Mouse (Mus musculus) heart, postnatal 0 days (tissue): ENCODE measurements around the gene Shbg. TPM values are rescaled to one million over a fixed set of nuclear protein-coding genes. Genes with fewer than 3 reads are reported as not detected.
"Not testable (repeated sequence)": the region's sequence is repeated elsewhere in the genome, so short reads cannot be mapped to it uniquely, and the experiment has no call there.

Experiments
- ATAC-seq: fragments of 200-750 bp; cut with Nextera tagmentation; 2 replicates; pipeline ENCODE4 v1.8.0; 2017; ENCODE audit warnings: low read depth, moderate number of reproducible peaks, moderate library complexity; ENCODE audit not compliant: insufficient read depth
- DNase-seq: peaks from one replicate; pipeline ENCODE4 v3.0.0-alpha.2; 2016; ENCODE audit warnings: low spot score
- H3K27ac ChIP-seq: fragments of 300-500 bp; sonication (generic); 2 replicates; pipeline ENCODE4 v1.5.1; 2014; ENCODE audit warnings: low read depth, mild to moderate bottlenecking
- H3K27me3 ChIP-seq: fragments of 300-500 bp; sonication (generic); 2 replicates; pipeline ENCODE4 v1.6.1; 2014; ENCODE audit warnings: low read length, mixed read lengths; ENCODE audit not compliant: control insufficient read depth, insufficient read depth
- H3K36me3 ChIP-seq: fragments of 300-500 bp; sonication (generic); replicated peaks from 2 replicates; pipeline ENCODE4 v1.6.1; 2014; ENCODE audit warnings: low read length, mixed read lengths; ENCODE audit not compliant: control insufficient read depth, insufficient read depth
- H3K4me1 ChIP-seq: fragments of 300-500 bp; sonication (generic); 2 replicates; pipeline ENCODE4 v1.6.1; 2014; ENCODE audit warnings: antibody characterized with exemption; ENCODE audit not compliant: control insufficient read depth, insufficient read depth
- H3K4me2 ChIP-seq: fragments of 300-500 bp; sonication (generic); 2 replicates; pipeline ENCODE4 v1.6.1; 2014; ENCODE audit warnings: low read depth, mild to moderate bottlenecking, low read length, moderate library complexity
- H3K4me3 ChIP-seq: fragments of 300-500 bp; sonication (generic); 2 replicates; pipeline ENCODE4 v1.5.1; 2014; ENCODE audit warnings: low read depth, low read length
- H3K9ac ChIP-seq: fragments of 300-500 bp; sonication (generic); replicated peaks from 2 replicates; pipeline ENCODE4 v1.6.1; 2014; ENCODE audit warnings: low read depth, low read length, mixed read lengths
- H3K9me3 ChIP-seq: fragments of 300-500 bp; sonication (generic); replicated peaks from 2 replicates; pipeline ENCODE4 v1.6.1; 2016; ENCODE audit warnings: low read length; ENCODE audit not compliant: control insufficient read depth
- CTCF ChIP-seq: IDR thresholded peaks from 2 replicates; pipeline ENCODE4 v1.5.1; 2016; ENCODE audit warnings: antibody characterized with exemption, control low read depth, low read depth
- EP300 ChIP-seq: IDR thresholded peaks from 2 replicates; pipeline ENCODE4 v1.6.1; 2016; ENCODE audit warnings: antibody characterized with exemption, low read depth
- WGBS: fragments of 180-500 bp; shearing (Covaris S2); extraction: QIAGEN DNeasy Blood & Tissue Kit; methylation state at CpG from one replicate; pipeline ENCODE4 v1.1.7; 2014; 5-methylcytosine and 5-hydroxymethylcytosine counted together
- polyA plus RNA-seq: library from polyadenylated mRNA; unstranded; fragments of >200 nt; fragmentation: Nextera tagmentation; extraction: Ambion mirVana; gene quantifications from 2 replicates; pipeline ENCODE4 v1.2.1, GENCODE M21; 2015
- total RNA-seq: library from RNA; depleted of rRNA; stranded (reverse); fragments of >200 nt; gene quantifications from 2 replicates; pipeline ENCODE4 v1.2.3, GENCODE M21; 2014; ENCODE audit warnings: low replicate concordance

Shbg gene
- total and polyA plus RNA-seq, 2 experiments from 2014 or later, result not detected

- H3K9me3 ChIP-seq, result no peaks in the 10 kb centered on the region
Measured at GRCm38 (mm10) chr11:69628286-69628685, 10.6 kb upstream of the Shbg start.

GRCm38 (mm10) chr11:69624339-69624738 is 6.6 kb upstream of the Shbg start:
- H3K4me3 ChIP-seq, ATAC-seq, H3K4me2 ChIP-seq, H3K9me3 ChIP-seq, H3K27ac ChIP-seq, DNase-seq, H3K36me3 ChIP-seq, H3K27me3 ChIP-seq, H3K9ac ChIP-seq: not testable (repeated sequence)
- H3K4me1 ChIP-seq, result peaks cover 11% of the 10 kb centered on the region
- WGBS, result 87% methylated on average over 2 of the region's 2 CpGs

More at GRCm38 (mm10) chr11:69628286-69628685, 10.6 kb upstream of the Shbg start:
- Histone ChIP-seq H3K27ac (no peak overlapping the region), H3K4me3 (no peak overlapping the region), H3K4me2 (no peak overlapping the region), H3K27me3 (no peaks in the 10 kb centered on the region), H3K4me1 (no peaks in the 10 kb centered on the region), H3K9ac (no peak overlapping the region), H3K36me3 (no peaks in the 10 kb centered on the region)
- peak; percentile 48 for DNase-seq
- WGBS, result 34% methylated on average over 6 of the region's 6 CpGs
- no peak for ATAC-seq
- peak; percentile 91 for TF ChIP-seq CTCF
- no peak for TF ChIP-seq EP300

GRCm38 (mm10) chr11:69623006-69623405 is 5.3 kb upstream of the Shbg start:
- Histone ChIP-seq H3K27ac (no peak overlapping the region), H3K4me1 (peaks cover 11% of the 10 kb centered on the region), H3K27me3 (no peaks in the 10 kb centered on the region), H3K4me2 (no peak overlapping the region), H3K9me3 (no peaks in the 10 kb centered on the region), H3K4me3 (no peak overlapping the region), H3K36me3 (no peaks in the 10 kb centered on the region), H3K9ac (no peak overlapping the region)
- DNase-seq (no peak), ATAC-seq (no peak)
- TF ChIP-seq EP300 (no peak), CTCF (no peak)
- WGBS, result 69% methylated on average over 4 of the region's 4 CpGs

- Histone ChIP-seq H3K9ac (peak overlapping the region; percentile 76), H3K4me1 (peaks cover 11% of the 10 kb centered on the region), H3K4me3 (peak overlapping the region; percentile 71), H3K36me3 (no peaks in the 10 kb centered on the region), H3K27me3 (no peaks in the 10 kb centered on the region), H3K9me3 (no peaks in the 10 kb centered on the region), H3K27ac (peak overlapping the region; percentile 58; the same call in 1 of the 2 replicates), H3K4me2 (peak overlapping the region; percentile 80)
- 38% methylated on average over 6 of the region's 6 CpGs for WGBS
- TF ChIP-seq CTCF (no peak), EP300 (no peak)
- ATAC-seq, result no peak
- no peak for DNase-seq
Measured at GRCm38 (mm10) chr11:69622406-69622805, 4.7 kb upstream of the Shbg start.

GRCm38 (mm10) chr11:69621571-69622268 is 4.0 kb upstream of the Shbg start, which contains the start of gene Sat2:
Gene Sat2 (plus strand): TSS chr11:69622024.
- ATAC-seq (peak; percentile 85), DNase-seq (peak; percentile 74)
- Histone ChIP-seq H3K27ac (peak within 1 kb of the TSS; percentile 58), H3K27me3 (no peaks in the 10 kb centered on the region), H3K4me1 (peaks cover 11% of the 10 kb centered on the region), H3K4me2 (peak within 1 kb of the TSS; percentile 80), H3K9me3 (no peaks in the 10 kb centered on the region), H3K36me3 (no peaks in the 10 kb centered on the region), H3K9ac (peak within 1 kb of the TSS; percentile 76), H3K4me3 (peak within 1 kb of the TSS; percentile 71)
- under 1% methylated on average over 20 of the region's 20 CpGs for WGBS
- TF ChIP-seq CTCF (no peak), EP300 (no peak)
